Mouse (Mus musculus) heart, adult 2 months (tissue): Measurements from ENCODE around the gene Rit1.

Source experiments
- CTCF ChIP-seq: fragments of 200-600 bp; IDR thresholded peaks from 2 replicates; pipeline ENCODE4 v1.8.1; 2022; ENCODE audit warnings: antibody characterized with exemption, mild to moderate bottlenecking, moderate library complexity
- EP300 ChIP-seq: fragments of 200-500 bp; IDR thresholded peaks from 2 replicates; pipeline ENCODE4 v1.6.1; 2011; ENCODE audit warnings: low read depth, low read length, control low read depth; ENCODE audit not compliant: insufficient read depth

GRCm38 (mm10) chr3:88684980-88685941 lies 31.4 kb upstream of the Rit1 start, which contains the start of gene Khdc4:
- TF ChIP-seq CTCF (no peak), EP300 (peak; percentile 86; the same call in 1 of the 2 replicates)
